In genomic region chr2:33205939-33206525, GRCm38 (mm10) we compare ENCODE assay signal across 8 mouse cellular contexts. TPM values are rescaled to one million over a fixed set of nuclear protein-coding genes. Genes with fewer than 3 reads are reported as not detected.
DNase-seq lines count a peak whose midpoint lies in the region; ATAC-seq lines count a peak whose summit lies in the region.

No protein-coding gene starts in this region.

- H3K9me3 ChIP-seq in heart, embryonic 15.5 days (replicated peaks) = no peaks in the 10 kb centered on the region
- no peaks in the 10 kb centered on the region for H3K9me3 ChIP-seq in hindbrain, embryonic 16.5 days (ENCODE audit: control insufficient read depth, low read length)
- no peaks in the 10 kb centered on the region for H3K9me3 ChIP-seq in stomach, embryonic 15.5 days

- 64% methylated on average over 14 of the region's 14 CpGs for WGBS in heart, embryonic 15.5 days
- 39% methylated on average over 14 of the region's 14 CpGs for WGBS in hindbrain, embryonic 16.5 days
- 39% methylated on average over 14 of the region's 14 CpGs for WGBS in stomach, embryonic 15.5 days

- H3K27me3 ChIP-seq in heart, embryonic 15.5 days = no peaks in the 10 kb centered on the region
- no peaks in the 10 kb centered on the region for H3K27me3 ChIP-seq in hindbrain, embryonic 16.5 days (replicated peaks; ENCODE audit: control insufficient read depth, insufficient read depth, low read length)
- H3K27me3 ChIP-seq in stomach, embryonic 15.5 days (replicated peaks) = no peaks in the 10 kb centered on the region

- H3K27ac ChIP-seq in heart, embryonic 15.5 days = peak overlapping the region; percentile 73
- no peak overlapping the region for H3K27ac ChIP-seq in hindbrain, embryonic 16.5 days (ENCODE audit: low read depth, low read length)
- peak overlapping the region; percentile 16; the same call in 1 of the 2 replicates for H3K27ac ChIP-seq in stomach, embryonic 15.5 days

- intact Hi-C loops in heart, postnatal 10 days (cut with DNase I) = no loop called here

- DNase-seq in heart, postnatal 10 days = no peak
- DNase-seq in right cerebral cortex, adult 2 months (ENCODE audit: low spot score in 2 of 2) = peak; percentile 52 to 61
- no peak for DNase-seq in right cerebral cortex, postnatal 14 days
- no peak for DNase-seq in embryo, embryonic 10 days (ENCODE audit: low spot score)

- no peaks in the 10 kb centered on the region for H3K36me3 ChIP-seq in heart, embryonic 15.5 days
- no peaks in the 10 kb centered on the region for H3K36me3 ChIP-seq in hindbrain, embryonic 16.5 days (ENCODE audit: control insufficient read depth, insufficient read depth, low read length)
- H3K36me3 ChIP-seq in stomach, embryonic 15.5 days = no peaks in the 10 kb centered on the region

- no peak overlapping the region for H3K9ac ChIP-seq in heart, embryonic 15.5 days
- no peak overlapping the region for H3K9ac ChIP-seq in hindbrain, embryonic 16.5 days (ENCODE audit: low read depth, low read length)
- H3K9ac ChIP-seq in stomach, embryonic 15.5 days = no peak overlapping the region

- no peak overlapping the region for H3K4me3 ChIP-seq in heart, embryonic 15.5 days
- H3K4me3 ChIP-seq in hindbrain, embryonic 16.5 days (ENCODE audit: low read length) = no peak overlapping the region
- H3K4me3 ChIP-seq in stomach, embryonic 15.5 days (replicated peaks) = no peak overlapping the region

- H3K4me1 ChIP-seq in heart, embryonic 15.5 days (replicated peaks) = peaks cover 65% of the 10 kb centered on the region
- peaks cover 15% of the 10 kb centered on the region for H3K4me1 ChIP-seq in hindbrain, embryonic 16.5 days (ENCODE audit: control insufficient read depth, insufficient read depth, low read depth, low read length)
- H3K4me1 ChIP-seq in stomach, embryonic 15.5 days = peaks cover 37% of the 10 kb centered on the region

- H3K4me2 ChIP-seq in heart, embryonic 15.5 days = no peak overlapping the region
- no peak overlapping the region for H3K4me2 ChIP-seq in hindbrain, embryonic 16.5 days (ENCODE audit: low read length)
- H3K4me2 ChIP-seq in stomach, embryonic 15.5 days = no peak overlapping the region

- ATAC-seq in heart, embryonic 15.5 days (replicated peaks; ENCODE audit: insufficient number of reproducible peaks, insufficient read depth, low FRiP score, low read depth) = no peak
- peak; percentile 35; the same call in 1 of the 2 replicates for ATAC-seq in hindbrain, embryonic 16.5 days
- ATAC-seq in stomach, embryonic 15.5 days (ENCODE audit: insufficient read depth, low FRiP score, low read depth) = no peak
- no peak for ATAC-seq in granulocyte monocyte progenitor cell, adult 5-6 weeks (replicated peaks; ENCODE audit: poor library complexity, severe bottlenecking)

RNA-seq across cellular contexts. Expression of gene Angptl2, which starts 9.8 kb away (rescaled TPM):
- polyA plus RNA-seq in heart, embryonic 15.5 days (2015; fragmentation: Nextera tagmentation; extraction: Ambion mirVana) = 59.1 and 77.0 TPM in 2 replicates
- 100 to 1,000 TPM; 135 to 141 TPM for total RNA-seq in heart, postnatal 10 days (2021)
- polyA plus RNA-seq in hindbrain, embryonic 16.5 days (2015; fragmentation: Nextera tagmentation; extraction: Ambion mirVana) = 13.4 and 20.5 TPM in 2 replicates
- 44.8 and 45.2 TPM in 2 replicates for polyA plus RNA-seq in stomach, embryonic 15.5 days (2015; fragmentation: Nextera tagmentation; extraction: Ambion mirVana)
- 0.92 and 1.6 TPM in 2 replicates for total RNA-seq in granulocyte monocyte progenitor cell, adult 5-6 weeks (2014; fragmentation: Nextera tagmentation)
- total RNA-seq in granulocyte monocyte progenitor cell, adult 5-6 weeks (2017) = 1.3 TPM in 2 replicates

Comparison
In these comparisons a context has a peak if more than half of its experiments do, and no peak if none do; other contexts are left out.
1. DNase-seq: peak in right cerebral cortex, adult 2 months (2 of 2); none in heart, postnatal 10 days (0 of 2), right cerebral cortex, postnatal 14 days (single experiment) and embryo, embryonic 10 days (single experiment).